Mouse (Mus musculus) monocyte, adult 5-6 weeks (primary cell): ENCODE data around the gene Alg5. TPM values are rescaled to one million over a fixed set of nuclear protein-coding genes. Genes with fewer than 3 reads are reported as not detected.

Experiments used
- ATAC-seq: fragments of 153-309, 156-312 bp; replicated peaks from 2 replicates; pipeline ENCODE4 v1.8.0; 2017; ENCODE audit warnings: mild to moderate bottlenecking; ENCODE audit not compliant: low TSS enrichment, insufficient number of reproducible peaks, severe bottlenecking, poor library complexity, low FRiP score
- total RNA-seq: library from RNA; stranded (forward); fragments of 200-1000, 200-491, 200-594 nt; gene quantifications from 3 replicates; pipeline ENCODE4 v1.2.3, GENCODE M21; 2017

The Alg5 gene
- total RNA-seq, 1 experiment from 2014 or later: 53.9 TPM

DNA sequence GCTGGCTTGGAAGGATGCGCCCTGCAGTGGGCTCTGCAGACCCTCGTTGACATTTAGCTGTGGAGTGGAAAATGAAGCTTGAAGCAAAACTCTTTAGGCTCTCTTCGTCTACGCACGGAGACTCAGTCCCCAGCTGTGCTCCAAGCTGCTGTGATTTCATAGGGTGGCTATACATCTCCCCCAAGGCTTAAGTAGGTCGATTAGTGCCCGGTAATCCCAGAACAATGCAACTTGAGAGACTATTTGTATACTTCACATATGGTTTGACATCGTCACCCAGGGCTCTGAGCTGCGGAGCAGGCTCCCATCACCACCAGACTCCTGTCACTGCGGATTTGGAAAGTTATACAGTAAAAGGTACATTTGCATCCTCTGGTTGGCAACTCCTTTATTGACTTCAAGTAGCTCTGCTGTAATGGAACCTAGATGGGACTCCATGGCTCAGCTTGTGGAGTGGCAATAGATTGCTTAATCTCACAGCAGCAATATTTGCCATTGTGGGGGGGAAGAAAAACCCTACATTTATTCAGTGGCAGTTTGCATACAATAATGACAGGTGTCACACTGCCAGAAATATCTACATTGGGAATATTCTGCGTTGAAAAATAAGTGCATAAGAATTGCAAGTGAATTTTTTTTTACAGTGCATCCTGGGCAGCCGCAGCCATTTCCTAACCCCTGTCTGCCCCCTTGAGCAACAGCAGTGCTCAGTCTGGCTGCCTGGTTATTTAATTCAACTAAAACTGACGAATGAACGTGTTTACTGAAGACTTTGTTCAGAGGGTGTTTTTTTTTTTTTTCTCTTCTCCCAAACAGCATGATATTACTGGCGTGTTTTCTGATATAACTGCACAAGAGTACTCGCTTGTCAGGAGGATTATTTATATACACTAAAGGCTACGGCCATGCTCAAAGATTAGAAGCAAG is 34.3 kb downstream of the Alg5 start:
- ATAC-seq: no peak

GRCm38 (mm10) chr3:54773613-54774012 is 38.3 kb downstream of the Alg5 start:
- no peak for ATAC-seq

GRCm38 (mm10) chr3:54775989-54776631 is 40.8 kb downstream of the Alg5 start:
- ATAC-seq: no peak

GRCm38 (mm10) chr3:54790601-54791000 is 55.3 kb downstream of the Alg5 start:
- no peak for ATAC-seq

GRCm38 (mm10) chr3:54791822-54792677 is 56.7 kb downstream of the Alg5 start:
- no peak for ATAC-seq

DNA sequence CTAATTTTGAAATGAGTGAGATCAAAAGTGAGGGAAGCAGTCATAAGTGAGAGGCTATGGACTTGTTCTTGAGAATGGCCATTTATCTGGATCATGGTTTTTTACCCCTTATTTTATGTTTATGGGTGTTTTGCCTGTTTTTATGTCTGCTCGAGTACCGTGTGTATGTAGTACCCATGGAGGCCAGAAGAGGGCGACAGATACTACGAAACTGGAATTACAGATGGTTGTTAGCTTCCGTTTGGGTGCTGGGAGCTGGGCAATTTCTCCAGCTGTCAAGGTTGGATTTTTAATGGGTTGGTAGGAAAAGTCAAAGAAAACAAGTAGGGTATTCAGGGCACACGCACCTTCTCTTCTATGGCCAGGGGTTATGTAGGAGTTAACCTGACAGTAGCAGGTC is 58.4 kb downstream of the Alg5 start:
- no peak for ATAC-seq

DNA sequence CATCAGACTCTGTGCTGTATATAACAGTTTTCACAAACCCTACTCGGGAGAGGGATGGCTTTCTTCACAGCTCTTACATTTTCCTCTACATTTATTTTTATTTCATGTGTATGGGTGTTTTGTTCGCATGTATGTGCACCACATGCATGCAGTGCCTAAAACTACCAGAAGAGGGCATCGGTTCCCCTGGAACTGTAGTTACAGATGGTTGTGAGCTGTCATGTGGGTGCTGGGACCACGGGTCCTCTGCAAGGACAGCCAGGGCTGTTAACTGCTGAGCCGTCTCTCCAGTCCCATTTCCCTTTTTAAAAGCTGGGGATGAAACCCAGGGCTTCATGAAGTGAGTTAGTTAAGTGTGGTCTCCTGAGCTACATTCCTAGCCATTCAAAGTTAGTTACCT is 60.0 kb downstream of the Alg5 start:
- no peak for ATAC-seq

DNA sequence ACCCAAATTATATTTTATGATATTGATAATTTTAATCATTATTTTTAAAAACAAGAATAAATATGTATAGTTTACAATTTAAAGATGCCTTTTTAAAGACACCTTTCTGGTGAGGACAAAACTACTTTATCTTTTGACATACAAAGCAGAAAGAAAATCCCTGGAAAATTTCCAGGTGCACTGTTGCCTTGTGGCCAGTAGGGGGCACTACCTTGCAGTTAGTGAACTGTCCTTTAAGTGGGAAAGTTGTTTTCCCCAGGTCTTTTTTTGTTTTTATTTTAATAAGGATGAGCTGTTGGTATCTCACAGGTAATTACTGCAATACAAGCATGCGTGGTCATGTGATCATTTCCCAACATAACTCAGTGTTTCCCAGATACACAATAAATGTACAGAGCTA is 60.5 kb downstream of the Alg5 start:
- ATAC-seq: no peak

DNA sequence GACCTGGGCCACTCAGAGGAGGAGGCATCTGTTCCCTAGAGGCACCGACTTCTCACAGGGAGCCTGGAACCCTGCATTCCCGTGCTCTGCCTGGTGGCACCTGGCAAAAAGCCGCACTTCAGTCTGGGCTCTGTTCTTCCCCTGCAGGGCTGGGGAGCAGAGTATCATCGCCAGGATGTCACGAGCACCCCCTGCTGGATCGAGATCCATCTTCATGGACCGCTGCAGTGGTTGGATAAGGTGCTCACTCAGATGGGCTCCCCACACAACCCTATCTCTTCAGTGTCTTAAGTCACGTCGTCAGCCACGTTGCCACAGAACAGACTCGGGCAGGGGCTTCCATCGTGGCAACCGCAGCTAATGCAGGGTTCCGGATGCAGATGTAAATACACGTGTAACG is 61.9 kb downstream of the Alg5 start:
- ATAC-seq: peak; percentile 52; the same call in 1 of the 2 replicates

Other genes with a start within 250 kb of the Alg5 start
- 47.4 to 88.0 TPM (median 61.8 TPM) in 3 replicates for gene Supt20, start 42.7 kb upstream of the Alg5 start, total RNA-seq
- not detected in 3 replicates for gene Gm21958, start 21.2 kb upstream of the Alg5 start, total RNA-seq
- 85.4 to 124 TPM (median 90.1 TPM) in 3 replicates for gene Exosc8, start 146 bp upstream of the Alg5 start, total RNA-seq
- gene Smad9, start 20.0 kb downstream of the Alg5 start, total RNA-seq: not detected in 3 replicates
- gene Rfxap, start 72.3 kb downstream of the Alg5 start, total RNA-seq: 54.6 to 74.4 TPM (median 64.0 TPM) in 3 replicates
- gene Sertm1, start 180.3 kb downstream of the Alg5 start, total RNA-seq: not detected in 3 replicates